Mouse (Mus musculus) embryonic fibroblast, embryonic 13.5 days (primary cell): ENCODE measurements around the gene Prdm1. TPM values are rescaled to one million over a fixed set of nuclear protein-coding genes. Genes with fewer than 3 reads are reported as not detected.

Experiments
- H3K27ac ChIP-seq: 2 replicates; pipeline ENCODE4 v1.5.1; 2012; ENCODE audit warnings: low read length, control low read depth, inconsistent platforms; ENCODE audit not compliant: insufficient read depth
- H3K4me1 ChIP-seq: 2 replicates; pipeline ENCODE4 v1.6.1; 2011; ENCODE audit warnings: low read length; ENCODE audit not compliant: control insufficient read depth, insufficient read depth
- H3K4me3 ChIP-seq: 2 replicates; pipeline ENCODE4 v1.5.1; 2011; ENCODE audit warnings: mild to moderate bottlenecking, control low read depth, low read length; ENCODE audit not compliant: insufficient read depth
- CTCF ChIP-seq: IDR thresholded peaks from 2 replicates; pipeline ENCODE4 v1.5.1; 2011; ENCODE audit warnings: mild to moderate bottlenecking, control low read depth, low read length, moderate library complexity, borderline replicate concordance; ENCODE audit not compliant: insufficient read depth
- POLR2A ChIP-seq: IDR thresholded peaks from 2 replicates; pipeline ENCODE4 v1.6.1; 2011; ENCODE audit warnings: low read depth, mild to moderate bottlenecking, control low read depth, low read length, moderate library complexity
- polyA plus RNA-seq: library from polyadenylated mRNA; stranded (reverse); fragments of >200 nt; gene quantifications from 2 replicates; pipeline ENCODE4 v1.2.4, GENCODE M21; 2011; ENCODE audit warnings: low read depth; ENCODE audit not compliant: missing spikeins, insufficient read length

Gene Prdm1
- polyA plus RNA-seq, 1 experiment: 2.8 TPM

DNA sequence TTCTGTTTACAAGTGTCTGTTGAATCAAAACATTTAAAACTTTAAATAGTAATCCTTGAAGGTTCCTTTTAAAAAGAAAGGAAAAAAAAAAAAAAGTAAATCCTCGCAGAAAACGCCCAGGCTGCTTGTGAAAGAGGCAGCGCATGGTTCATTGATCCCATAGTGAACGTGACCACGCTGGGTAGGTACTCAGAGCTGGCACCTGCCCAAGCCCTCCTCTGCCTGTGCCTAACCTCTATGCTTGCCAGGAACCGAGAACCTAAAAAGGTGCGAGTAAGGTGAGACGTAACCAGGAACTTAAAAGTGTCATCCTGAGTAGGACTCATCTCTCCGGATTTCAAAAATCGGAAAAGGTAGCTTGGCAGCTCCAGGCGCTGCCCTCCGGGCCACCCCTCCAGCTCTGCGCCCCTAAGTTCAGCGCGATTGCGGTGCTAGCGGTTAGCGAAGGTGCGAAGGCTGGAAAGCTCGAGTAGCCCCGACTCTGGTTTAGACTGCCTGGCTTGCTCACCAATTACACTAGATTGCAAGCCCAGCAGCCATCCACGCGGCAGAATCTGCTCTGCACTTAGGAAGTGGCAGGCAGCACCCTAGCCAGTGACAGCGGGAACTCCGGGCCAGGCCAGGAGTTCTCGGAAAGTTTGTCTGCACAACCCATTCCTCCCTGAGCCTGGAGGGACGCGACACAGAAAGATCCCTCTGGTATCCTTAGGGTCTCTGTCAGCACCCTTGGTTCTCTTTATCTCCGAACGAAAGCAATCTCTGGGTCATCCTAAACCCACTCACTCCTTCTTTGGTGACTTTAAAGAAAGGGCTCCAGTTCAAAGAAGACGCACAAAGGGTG lies 1.3 kb downstream of the Prdm1 start:
- TF ChIP-seq CTCF: no peak
- TF ChIP-seq POLR2A: no peak
- no peak overlapping the region for H3K27ac ChIP-seq
- peak overlapping the region; percentile 12; the same call in 1 of the 2 replicates for H3K4me3 ChIP-seq

GRCm38 (mm10) chr10:44520189-44520588 lies 8.1 kb downstream of the Prdm1 start:
- TF ChIP-seq CTCF: no peak
- no peak for TF ChIP-seq POLR2A
- H3K27ac ChIP-seq: no peak overlapping the region
- no peak overlapping the region for H3K4me3 ChIP-seq
- H3K4me1 ChIP-seq: no peaks in the 10 kb centered on the region

More for the DNA sequence above, 1.3 kb downstream of the Prdm1 start:
- H3K4me1 ChIP-seq: no peaks in the 10 kb centered on the region; the same call in none of the 2 replicates

DNA sequence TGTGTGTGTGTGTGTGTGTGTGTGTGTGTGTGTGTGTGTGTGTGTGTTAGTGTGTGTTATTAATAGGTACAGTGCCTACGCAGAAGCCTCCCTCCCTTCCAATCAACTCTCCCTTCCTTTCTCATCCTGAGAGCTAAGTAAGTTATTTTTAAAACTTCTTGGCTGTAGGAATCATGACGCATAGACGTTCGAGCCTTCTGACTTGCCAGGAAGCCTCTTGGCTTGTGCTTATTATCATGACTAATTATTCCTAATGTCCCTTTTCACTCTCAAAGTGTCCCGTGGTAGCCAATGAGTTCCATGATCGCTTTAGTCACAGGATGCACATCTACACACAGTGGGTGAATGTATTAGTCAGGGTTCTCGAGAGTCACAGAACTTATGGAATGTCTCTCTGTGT lies 9.7 kb downstream of the Prdm1 start:
- TF ChIP-seq CTCF (no peak), POLR2A (no peak)

DNA sequence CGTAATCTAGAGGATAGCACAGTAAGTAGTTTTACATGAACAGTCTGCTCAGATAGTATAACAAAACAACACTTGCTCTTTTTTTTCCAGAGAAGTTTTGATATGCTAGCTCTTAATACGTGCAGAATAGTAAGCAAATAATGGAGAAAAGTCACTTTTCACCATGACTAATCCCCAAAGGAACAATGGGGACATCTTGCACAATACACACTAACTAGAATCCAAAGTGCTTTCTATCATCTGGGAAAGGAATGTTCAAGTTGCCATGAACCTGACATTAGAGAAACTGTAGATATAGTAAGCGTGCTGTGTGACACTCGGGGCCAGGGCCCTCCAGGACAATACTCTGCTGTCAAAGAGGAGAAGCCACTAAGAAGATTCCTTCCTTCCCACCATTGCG lies 15.2 kb downstream of the Prdm1 start:
- no peak overlapping the region for H3K4me3 ChIP-seq
- no peak for TF ChIP-seq CTCF
- TF ChIP-seq POLR2A: no peak
- no peak overlapping the region for H3K27ac ChIP-seq
- H3K4me1 ChIP-seq: no peaks in the 10 kb centered on the region

More for the DNA sequence above, 9.7 kb downstream of the Prdm1 start:
- no peak overlapping the region for H3K4me3 ChIP-seq
- H3K27ac ChIP-seq: peak overlapping the region; percentile 62
- H3K4me1 ChIP-seq: no peaks in the 10 kb centered on the region

DNA sequence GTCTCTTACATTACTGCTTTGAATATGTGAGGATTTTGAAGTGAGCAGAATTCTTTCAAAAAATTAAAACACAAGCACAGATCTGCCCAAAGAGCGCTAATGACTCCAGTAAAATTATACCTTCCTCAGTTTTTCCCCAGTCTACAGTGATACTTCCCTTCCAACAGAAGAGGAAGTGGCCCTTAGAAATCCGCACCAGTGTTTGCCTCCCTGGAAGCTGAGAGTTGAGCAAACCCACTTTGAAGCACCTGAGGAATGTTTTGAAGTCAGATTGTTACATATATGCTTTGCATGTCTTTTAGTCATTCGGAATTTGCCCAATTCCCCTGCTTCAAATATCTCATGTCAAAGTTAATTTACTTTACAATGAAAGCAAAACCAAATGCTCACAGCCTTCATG lies 17.3 kb downstream of the Prdm1 start:
- H3K27ac ChIP-seq: no peak overlapping the region
- TF ChIP-seq POLR2A (no peak), CTCF (no peak)
- no peak overlapping the region for H3K4me3 ChIP-seq
- no peaks in the 10 kb centered on the region for H3K4me1 ChIP-seq

DNA sequence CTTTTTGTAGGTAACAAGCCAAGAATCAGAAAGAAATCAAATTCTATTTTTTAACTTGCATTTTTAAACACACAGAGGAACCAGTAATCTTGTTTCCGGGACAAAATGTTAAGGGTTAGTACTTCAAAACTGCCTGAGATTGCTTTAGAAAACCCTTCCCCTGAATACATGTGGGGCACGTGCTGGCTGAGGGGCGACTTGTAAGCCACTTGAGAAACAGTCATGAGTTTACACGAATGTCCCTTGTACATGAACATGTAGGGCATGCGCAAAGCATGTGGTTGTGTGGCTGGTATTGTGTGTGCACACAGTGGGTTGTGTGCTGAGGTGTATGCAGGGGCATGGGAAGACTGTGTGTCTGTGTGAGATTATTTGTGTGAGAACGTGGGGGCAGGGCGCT lies 19.7 kb downstream of the Prdm1 start:
- Histone ChIP-seq H3K27ac (no peak overlapping the region), H3K4me1 (no peaks in the 10 kb centered on the region), H3K4me3 (no peak overlapping the region)
- TF ChIP-seq CTCF (no peak), POLR2A (no peak)

- no peak for TF ChIP-seq POLR2A
- no peak for TF ChIP-seq CTCF
- H3K27ac ChIP-seq: no peak overlapping the region
- no peaks in the 10 kb centered on the region for H3K4me1 ChIP-seq
- no peak overlapping the region for H3K4me3 ChIP-seq
These were observed 20.3 kb downstream of the Prdm1 start for GRCm38 (mm10) chr10:44507984-44508383.

DNA sequence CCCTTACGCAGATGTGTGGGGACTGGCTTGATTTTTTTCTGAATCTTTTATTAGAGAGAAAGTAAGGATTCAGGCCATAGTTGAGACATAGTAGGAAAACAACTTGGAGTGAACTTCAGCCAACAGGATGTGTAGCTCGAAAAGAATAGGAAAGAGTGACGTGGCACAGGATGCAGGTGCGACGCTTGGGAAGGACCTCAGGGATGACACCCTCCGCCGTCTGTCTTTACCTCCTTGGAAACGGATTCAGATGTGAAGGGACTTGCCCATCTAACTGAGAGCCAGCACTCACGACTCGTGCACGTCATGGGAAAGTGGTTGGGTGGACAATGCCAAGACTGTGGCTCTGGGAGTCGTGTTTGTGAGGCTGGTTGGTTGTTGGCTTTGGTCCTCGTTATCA lies 25.4 kb downstream of the Prdm1 start:
- Histone ChIP-seq H3K4me1 (no peaks in the 10 kb centered on the region), H3K27ac (no peak overlapping the region), H3K4me3 (no peak overlapping the region)
- no peak for TF ChIP-seq CTCF
- no peak for TF ChIP-seq POLR2A

- no peak for TF ChIP-seq CTCF
- TF ChIP-seq POLR2A: no peak
- Histone ChIP-seq H3K4me3 (no peak overlapping the region), H3K4me1 (no peaks in the 10 kb centered on the region), H3K27ac (no peak overlapping the region)
These were observed 28.3 kb downstream of the Prdm1 start for GRCm38 (mm10) chr10:44499897-44500519.

DNA sequence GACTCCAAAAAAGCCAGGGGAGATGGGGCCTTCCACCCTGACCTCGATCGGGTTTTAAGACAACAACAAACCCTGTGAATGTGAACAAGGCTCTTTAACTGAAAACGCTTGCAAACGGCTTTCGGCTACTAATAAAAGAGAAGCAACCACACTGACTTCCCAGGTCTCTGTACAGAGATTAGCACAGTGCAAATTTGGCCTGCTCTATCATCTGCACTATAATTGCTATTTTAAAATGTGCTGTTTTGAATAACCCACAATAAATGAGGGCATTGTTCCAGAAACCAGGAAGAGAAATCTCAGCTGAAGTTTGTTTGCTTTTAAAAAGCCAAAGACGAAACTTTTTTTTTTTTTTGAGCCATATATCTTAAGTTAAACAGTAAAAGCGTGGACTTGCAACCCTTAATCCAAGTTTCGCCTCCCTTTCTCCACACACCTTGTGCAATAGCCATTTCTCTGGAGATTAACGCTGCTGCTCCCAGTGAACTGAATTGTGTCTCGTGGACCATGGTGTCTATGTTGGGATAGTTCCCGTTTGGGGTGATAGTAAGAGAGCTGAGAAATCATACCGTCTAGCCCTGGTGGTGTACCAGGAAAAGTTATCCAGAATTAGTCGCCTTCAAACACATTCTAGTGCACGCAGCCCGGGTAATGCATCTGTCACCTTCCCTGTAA lies 34.3 kb downstream of the Prdm1 start:
- no peak for TF ChIP-seq CTCF
- no peak for TF ChIP-seq POLR2A
- Histone ChIP-seq H3K4me3 (no peak overlapping the region), H3K4me1 (no peaks in the 10 kb centered on the region), H3K27ac (no peak overlapping the region)
